Mouse (Mus musculus): Measurements from ENCODE around the gene Myl6b.

- TF ChIP-seq CTCF (IDR thresholded peaks at IDR 0.05; ENCODE audit: low read depth, low read length): no peak
- TF ChIP-seq GATA1 (IDR thresholded peaks at IDR 0.05; ENCODE audit: borderline replicate concordance, low read length): no peak
- TF ChIP-seq TAL1 (conservative IDR thresholded peaks at IDR 0.05; ENCODE audit: low read depth, low read length): no peak
- no peak for TF ChIP-seq GATA2 (IDR thresholded peaks at IDR 0.05; ENCODE audit: borderline replicate concordance, low read depth, low read length)
Measured at GRCm38 (mm10) chr10:128511761-128512160, 13.3 kb upstream of the Myl6b start.
